Mouse (Mus musculus): ENCODE results near the gene Rab20. TPM values are rescaled to one million over a fixed set of nuclear protein-coding genes. Genes with fewer than 3 reads are reported as not detected.
A peak's percentile ranks its signal among the peaks of the same experiment; 100 is the strongest.

Rab20 gene
- polyA plus RNA-seq, 1 experiment from 2014 or later: 5.8 TPM

GRCm38 (mm10) chr8:11465619-11466018 is 12.9 kb downstream of the Rab20 start:
- H3K4me2 ChIP-seq: no peak overlapping the region
- no peaks in the 10 kb centered on the region for H3K9me3 ChIP-seq (replicated peaks)
- H3K4me1 ChIP-seq (replicated peaks): peaks cover 31% of the 10 kb centered on the region
- no peaks in the 10 kb centered on the region; the same call in none of the 2 replicates for H3K36me3 ChIP-seq (replicated peaks)
- no peaks in the 10 kb centered on the region for H3K27me3 ChIP-seq
- ATAC-seq (ENCODE audit: insufficient read depth): no peak
- no peak overlapping the region for H3K9ac ChIP-seq
- no peak overlapping the region for H3K27ac ChIP-seq (replicated peaks)
- H3K4me3 ChIP-seq (replicated peaks): no peak overlapping the region
- 73% methylated on average over 4 of the region's 4 CpGs for WGBS (ENCODE audit: insufficient replicate concordance)

GRCm38 (mm10) chr8:11464707-11464964 is 13.9 kb downstream of the Rab20 start:
- Histone ChIP-seq H3K4me3 (replicated peaks) (no peak overlapping the region), H3K27me3 (no peaks in the 10 kb centered on the region), H3K9ac (no peak overlapping the region), H3K4me1 (replicated peaks) (peaks cover 31% of the 10 kb centered on the region), H3K9me3 (replicated peaks) (no peaks in the 10 kb centered on the region), H3K36me3 (replicated peaks) (no peaks in the 10 kb centered on the region; the same call in none of the 2 replicates), H3K27ac (replicated peaks) (no peak overlapping the region), H3K4me2 (no peak overlapping the region)
- no peak for ATAC-seq (ENCODE audit: insufficient read depth)
- WGBS (ENCODE audit: insufficient replicate concordance): 50% methylated on average over 3 of the region's 3 CpGs

- no peak overlapping the region for H3K9ac ChIP-seq
- peak; percentile 56; the same call in 1 of the 2 replicates for ATAC-seq (ENCODE audit: insufficient read depth)
- H3K27me3 ChIP-seq: no peaks in the 10 kb centered on the region
- H3K9me3 ChIP-seq (replicated peaks): no peaks in the 10 kb centered on the region
- H3K4me3 ChIP-seq (replicated peaks): no peak overlapping the region
- no peak overlapping the region for H3K4me2 ChIP-seq
- H3K36me3 ChIP-seq (replicated peaks): no peaks in the 10 kb centered on the region; the same call in none of the 2 replicates
- no peak overlapping the region for H3K27ac ChIP-seq (replicated peaks)
- 27% methylated on average over 12 of the region's 12 CpGs for WGBS (ENCODE audit: insufficient replicate concordance)
- peaks cover 31% of the 10 kb centered on the region for H3K4me1 ChIP-seq (replicated peaks)
These were observed 14.4 kb downstream of the Rab20 start for GRCm38 (mm10) chr8:11463889-11464706.

DNA sequence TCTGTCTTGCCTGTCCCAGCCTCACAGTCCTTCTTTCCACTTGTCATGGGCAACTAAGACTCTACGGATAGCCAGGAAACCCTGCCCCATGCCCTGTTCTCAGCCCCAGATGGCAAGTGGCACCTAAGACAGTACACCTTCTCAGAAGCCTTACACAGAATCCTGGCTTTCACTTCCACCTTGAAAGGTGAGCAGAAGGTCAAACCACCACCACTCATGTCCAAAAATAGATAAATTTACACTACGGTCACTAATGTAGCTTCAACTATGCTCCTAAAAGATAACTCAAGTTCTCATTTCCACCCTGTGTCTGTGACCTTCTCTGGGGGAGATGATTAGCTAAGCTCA is 15.0 kb downstream of the Rab20 start:
- H3K27ac ChIP-seq (replicated peaks): no peak overlapping the region
- no peaks in the 10 kb centered on the region; the same call in none of the 2 replicates for H3K36me3 ChIP-seq (replicated peaks)
- H3K27me3 ChIP-seq: no peaks in the 10 kb centered on the region
- H3K4me2 ChIP-seq: no peak overlapping the region
- H3K9ac ChIP-seq: no peak overlapping the region
- no peak for ATAC-seq (ENCODE audit: insufficient read depth)
- H3K9me3 ChIP-seq (replicated peaks): no peaks in the 10 kb centered on the region
- no peak overlapping the region for H3K4me3 ChIP-seq (replicated peaks)
- 61% methylated on average over 2 of the region's 2 CpGs for WGBS (ENCODE audit: insufficient replicate concordance)
- H3K4me1 ChIP-seq (replicated peaks): peaks cover 31% of the 10 kb centered on the region

DNA sequence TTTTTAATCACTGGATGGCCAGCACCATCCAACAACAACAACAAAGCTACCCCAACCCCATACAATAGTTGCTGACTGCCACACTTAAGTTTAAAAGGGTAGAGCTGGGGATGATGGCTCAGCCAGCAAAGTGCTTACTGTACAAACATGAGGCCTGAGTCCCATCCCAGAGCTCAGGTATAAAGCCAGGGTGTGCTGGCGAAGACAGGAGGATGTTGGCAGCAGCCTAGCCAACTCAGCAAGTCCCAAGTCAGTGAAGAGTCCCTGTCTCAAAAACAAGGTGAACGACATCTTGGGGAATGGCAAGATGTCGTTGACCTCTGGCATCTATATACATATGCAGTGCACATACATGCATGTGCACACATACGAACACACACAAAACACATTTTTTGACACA is 15.9 kb downstream of the Rab20 start:
- Histone ChIP-seq H3K9ac (no peak overlapping the region), H3K4me2 (no peak overlapping the region), H3K27me3 (no peaks in the 10 kb centered on the region), H3K36me3 (replicated peaks) (no peaks in the 10 kb centered on the region; the same call in 1 of the 2 replicates), H3K4me3 (replicated peaks) (no peak overlapping the region), H3K9me3 (replicated peaks) (no peaks in the 10 kb centered on the region), H3K4me1 (replicated peaks) (peaks cover 39% of the 10 kb centered on the region), H3K27ac (replicated peaks) (no peak overlapping the region)
- no peak for ATAC-seq (ENCODE audit: insufficient read depth)
- WGBS (ENCODE audit: insufficient replicate concordance): 67% methylated on average over 4 of the region's 4 CpGs

DNA sequence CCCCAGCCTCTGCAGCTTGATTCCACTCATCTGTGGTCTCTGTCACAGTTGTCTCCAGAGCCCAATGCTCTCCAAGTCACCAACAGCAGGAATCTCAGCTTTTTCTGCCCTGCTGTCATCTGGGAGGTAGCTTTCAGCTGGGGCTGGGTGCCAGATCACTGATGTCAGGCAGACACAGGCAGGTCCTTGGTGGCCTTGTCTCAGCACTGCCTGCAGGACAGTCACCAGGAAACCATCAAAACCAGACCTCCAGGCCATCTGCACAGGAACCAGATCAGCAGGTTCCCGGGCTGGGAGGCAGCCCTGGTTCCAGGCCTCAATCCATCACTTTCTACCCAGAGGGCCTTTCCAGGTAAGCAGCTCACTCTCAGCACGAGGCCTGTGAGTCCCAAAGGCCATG is 16.7 kb downstream of the Rab20 start:
- 60% methylated on average over 2 of the region's 2 CpGs for WGBS (ENCODE audit: insufficient replicate concordance)
- Histone ChIP-seq H3K36me3 (replicated peaks) (no peaks in the 10 kb centered on the region), H3K27me3 (no peaks in the 10 kb centered on the region), H3K4me2 (no peak overlapping the region), H3K4me1 (replicated peaks) (peaks cover 42% of the 10 kb centered on the region), H3K9me3 (replicated peaks) (no peaks in the 10 kb centered on the region), H3K27ac (replicated peaks) (no peak overlapping the region), H3K4me3 (replicated peaks) (no peak overlapping the region), H3K9ac (no peak overlapping the region)
- ATAC-seq (ENCODE audit: insufficient read depth): no peak

GRCm38 (mm10) chr8:11460934-11461333 is 17.6 kb downstream of the Rab20 start:
- no peaks in the 10 kb centered on the region for H3K27me3 ChIP-seq
- H3K9ac ChIP-seq: no peak overlapping the region
- ATAC-seq (ENCODE audit: insufficient read depth): no peak
- no peak overlapping the region for H3K4me2 ChIP-seq
- H3K4me3 ChIP-seq (replicated peaks): no peak overlapping the region
- 30% methylated on average over 2 of the region's 2 CpGs for WGBS (ENCODE audit: insufficient replicate concordance)
- H3K9me3 ChIP-seq (replicated peaks): no peaks in the 10 kb centered on the region
- peaks cover 42% of the 10 kb centered on the region for H3K4me1 ChIP-seq (replicated peaks)
- H3K36me3 ChIP-seq (replicated peaks): no peaks in the 10 kb centered on the region
- H3K27ac ChIP-seq (replicated peaks): no peak overlapping the region

DNA sequence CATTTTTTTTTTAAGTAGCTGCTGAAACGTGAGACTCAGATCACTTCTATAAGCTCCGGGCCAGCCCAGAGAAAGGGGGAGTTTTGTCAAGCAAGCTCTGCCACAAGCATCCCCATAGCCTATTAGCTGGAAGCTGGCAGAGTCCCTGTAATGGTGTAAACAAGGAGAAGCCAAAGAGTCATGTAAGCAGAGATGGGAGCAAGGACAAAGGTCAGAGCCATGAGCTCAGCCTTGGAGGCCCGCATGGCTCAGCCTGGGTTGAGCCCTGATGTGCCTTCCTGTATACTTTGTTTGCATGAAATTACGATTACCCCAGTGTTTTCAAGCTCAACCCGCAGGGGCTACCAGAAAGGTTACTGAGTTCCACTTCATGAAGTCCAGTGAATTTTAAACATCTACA is 19.5 kb downstream of the Rab20 start:
- H3K27me3 ChIP-seq: no peaks in the 10 kb centered on the region
- H3K9ac ChIP-seq: no peak overlapping the region
- peaks cover 32% of the 10 kb centered on the region for H3K4me1 ChIP-seq (replicated peaks)
- no peaks in the 10 kb centered on the region for H3K9me3 ChIP-seq (replicated peaks)
- ATAC-seq (ENCODE audit: insufficient read depth): peak; percentile 67
- WGBS (ENCODE audit: insufficient replicate concordance): 47% methylated on average over 5 of the region's 5 CpGs
- peak overlapping the region; percentile 70 for H3K27ac ChIP-seq (replicated peaks)
- no peak overlapping the region for H3K4me3 ChIP-seq (replicated peaks)
- H3K4me2 ChIP-seq: peak overlapping the region; percentile 16; the same call in 1 of the 2 replicates
- H3K36me3 ChIP-seq (replicated peaks): no peaks in the 10 kb centered on the region

- ATAC-seq (ENCODE audit: insufficient read depth): peak; percentile 71
- WGBS (ENCODE audit: insufficient replicate concordance): 23% methylated on average over 12 of the region's 12 CpGs
- Histone ChIP-seq H3K27me3 (no peaks in the 10 kb centered on the region), H3K4me2 (peak overlapping the region; percentile 21; the same call in 1 of the 2 replicates), H3K9ac (no peak overlapping the region), H3K4me3 (replicated peaks) (no peak overlapping the region), H3K36me3 (replicated peaks) (no peaks in the 10 kb centered on the region), H3K9me3 (replicated peaks) (no peaks in the 10 kb centered on the region), H3K4me1 (replicated peaks) (peaks cover 24% of the 10 kb centered on the region), H3K27ac (replicated peaks) (peak overlapping the region; percentile 70)
These were observed 20.3 kb downstream of the Rab20 start for GRCm38 (mm10) chr8:11457981-11458836.

DNA sequence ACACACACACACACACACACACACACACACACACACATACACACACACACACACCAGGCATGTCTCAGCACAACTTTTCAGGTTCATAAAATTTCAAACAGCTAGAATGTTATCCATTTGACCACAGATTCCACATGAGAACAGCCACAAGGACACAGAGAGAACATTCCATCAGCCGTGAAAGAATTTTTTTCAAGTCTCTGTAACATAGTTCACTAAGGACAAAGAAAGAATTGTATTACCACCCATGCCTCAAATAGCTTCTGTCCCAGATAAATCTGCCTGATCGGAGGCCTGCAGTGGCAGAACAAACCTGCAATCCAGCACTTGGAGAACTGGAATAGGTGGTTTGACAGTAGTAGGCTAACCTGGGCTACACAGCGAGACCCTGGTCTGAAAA is 21.2 kb downstream of the Rab20 start:
- no peak overlapping the region for H3K4me2 ChIP-seq
- H3K27ac ChIP-seq (replicated peaks): peak overlapping the region; percentile 70
- no peak overlapping the region for H3K9ac ChIP-seq
- H3K36me3 ChIP-seq (replicated peaks): no peaks in the 10 kb centered on the region
- no peak for ATAC-seq (ENCODE audit: insufficient read depth)
- no peaks in the 10 kb centered on the region for H3K27me3 ChIP-seq
- 64% methylated on average over 3 of the region's 3 CpGs for WGBS (ENCODE audit: insufficient replicate concordance)
- peaks cover 20% of the 10 kb centered on the region for H3K4me1 ChIP-seq (replicated peaks)
- H3K4me3 ChIP-seq (replicated peaks): no peak overlapping the region
- H3K9me3 ChIP-seq (replicated peaks): no peaks in the 10 kb centered on the region

GRCm38 (mm10) chr8:11454228-11454627 is 24.3 kb downstream of the Rab20 start:
- no peak overlapping the region for H3K27ac ChIP-seq (replicated peaks)
- H3K36me3 ChIP-seq (replicated peaks): no peaks in the 10 kb centered on the region
- H3K9ac ChIP-seq: no peak overlapping the region
- no peaks in the 10 kb centered on the region for H3K9me3 ChIP-seq (replicated peaks)
- no peak for ATAC-seq (ENCODE audit: insufficient read depth)
- WGBS (ENCODE audit: insufficient replicate concordance): 71% methylated on average over 12 of the region's 12 CpGs
- H3K27me3 ChIP-seq: no peaks in the 10 kb centered on the region
- H3K4me1 ChIP-seq (replicated peaks): peaks cover 25% of the 10 kb centered on the region
- no peak overlapping the region for H3K4me3 ChIP-seq (replicated peaks)
- no peak overlapping the region for H3K4me2 ChIP-seq

Measured in liver, embryonic 15.5 days (tissue).